Mouse (Mus musculus) midbrain, embryonic 15.5 days (tissue): ENCODE measurements around the gene Cyct. TPM values are rescaled to one million over a fixed set of nuclear protein-coding genes. Genes with fewer than 3 reads are reported as not detected.

Experiments
- ATAC-seq: fragments of 200-750 bp; cut with Nextera tagmentation; replicated peaks from 2 replicates; pipeline ENCODE4 v1.8.0; 2017; ENCODE audit warnings: moderate TSS enrichment
- H3K27ac ChIP-seq: fragments of 300-500 bp; sonication (generic); 2 replicates; pipeline ENCODE4 v1.5.1; 2015; ENCODE audit warnings: mild to moderate bottlenecking, inconsistent platforms
- H3K27me3 ChIP-seq: fragments of 300-500 bp; sonication (generic); replicated peaks from 2 replicates; pipeline ENCODE4 v1.6.1; 2015; ENCODE audit warnings: inconsistent platforms
- H3K36me3 ChIP-seq: fragments of 300-500 bp; sonication (generic); replicated peaks from 2 replicates; pipeline ENCODE4 v1.6.1; 2015; ENCODE audit warnings: inconsistent platforms
- H3K4me1 ChIP-seq: fragments of 300-500 bp; sonication (generic); 2 replicates; pipeline ENCODE4 v1.6.1; 2015; ENCODE audit warnings: inconsistent platforms
- H3K4me2 ChIP-seq: fragments of 300-500 bp; sonication (generic); 2 replicates; pipeline ENCODE4 v1.6.1; 2015; ENCODE audit warnings: inconsistent platforms, mild to moderate bottlenecking, moderate library complexity
- H3K4me3 ChIP-seq: fragments of 300-500 bp; sonication (generic); 2 replicates; pipeline ENCODE4 v1.5.1; 2015; ENCODE audit warnings: mild to moderate bottlenecking, inconsistent platforms
- H3K9ac ChIP-seq: fragments of 300-500 bp; sonication (generic); 2 replicates; pipeline ENCODE4 v1.6.1; 2015; ENCODE audit warnings: mild to moderate bottlenecking, inconsistent platforms
- H3K9me3 ChIP-seq: fragments of 300-500 bp; sonication (generic); 2 replicates; pipeline ENCODE4 v1.6.1; 2016; ENCODE audit warnings: inconsistent platforms
- WGBS: fragments of 180-500 bp; shearing (Covaris S2); methylation state at CpG from one replicate; pipeline ENCODE4 v1.1.7; 2015; ENCODE audit warnings: mixed read lengths; 5-methylcytosine and 5-hydroxymethylcytosine counted together
- microRNA-seq: library from miRNA; unstranded; fragments of <30 nt; microRNA quantifications from one replicate; pipeline ENCODE4, GENCODE M21; 2016
- polyA plus RNA-seq: library from polyadenylated mRNA; unstranded; fragments of >200 nt; fragmentation: Nextera tagmentation; extraction: Ambion mirVana; gene quantifications from 2 replicates; pipeline ENCODE4 v1.2.1, GENCODE M21; 2015

The Cyct gene
- polyA plus RNA-seq, 1 experiment from 2014 or later = 0.27 TPM

DNA sequence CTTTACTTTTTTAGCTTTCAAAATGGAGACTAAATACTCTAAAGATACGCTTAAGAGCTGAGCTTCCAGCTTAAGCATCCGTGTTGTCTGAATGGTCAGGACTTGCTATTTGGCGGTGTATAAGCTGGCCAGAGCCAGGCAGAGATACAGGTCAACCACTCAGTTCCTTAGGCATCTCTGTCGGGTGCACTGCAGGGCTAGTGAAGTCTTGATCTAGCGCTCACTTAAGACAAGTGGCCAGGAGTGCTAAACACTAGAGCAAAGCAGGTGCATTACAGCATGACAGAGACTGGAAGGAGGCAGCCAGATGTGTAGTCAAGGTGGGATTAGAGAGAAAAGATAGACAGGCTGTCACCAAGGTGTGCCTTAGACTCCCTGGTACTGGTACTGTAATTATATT lies 30.2 kb downstream of the Cyct start:
- Histone ChIP-seq H3K36me3 (no peaks in the 10 kb centered on the region), H3K27ac (no peak overlapping the region), H3K4me1 (no peaks in the 10 kb centered on the region), H3K4me3 (no peak overlapping the region), H3K4me2 (no peak overlapping the region), H3K9me3 (no peaks in the 10 kb centered on the region), H3K27me3 (no peaks in the 10 kb centered on the region), H3K9ac (no peak overlapping the region)
- ATAC-seq = no peak
- WGBS = 88% methylated on average over 5 of the region's 5 CpGs

DNA sequence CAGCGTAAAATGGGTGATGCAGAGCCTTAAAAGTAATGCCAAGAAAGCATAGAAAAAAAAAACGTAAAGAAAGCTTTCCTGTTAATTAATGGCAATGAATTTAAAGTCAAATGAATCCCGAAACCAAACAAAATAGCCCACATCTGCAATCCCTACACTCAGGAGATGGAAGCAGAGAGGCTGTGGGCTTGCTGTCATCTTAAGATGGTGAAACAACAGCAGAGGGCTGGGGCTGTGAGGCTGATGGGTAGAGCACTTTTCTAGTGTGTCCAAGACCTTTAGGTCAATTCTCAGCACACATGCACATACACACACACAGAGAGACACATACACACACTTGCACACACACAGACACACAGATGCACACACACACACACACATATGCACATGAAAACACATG lies 34.1 kb downstream of the Cyct start:
- Histone ChIP-seq H3K9ac (no peak overlapping the region), H3K27ac (no peak overlapping the region), H3K36me3 (no peaks in the 10 kb centered on the region), H3K9me3 (no peaks in the 10 kb centered on the region), H3K4me3 (no peak overlapping the region), H3K4me1 (no peaks in the 10 kb centered on the region), H3K4me2 (no peak overlapping the region), H3K27me3 (no peaks in the 10 kb centered on the region)
- ATAC-seq = no peak
- 89% methylated on average over 3 of the region's 3 CpGs for WGBS

DNA sequence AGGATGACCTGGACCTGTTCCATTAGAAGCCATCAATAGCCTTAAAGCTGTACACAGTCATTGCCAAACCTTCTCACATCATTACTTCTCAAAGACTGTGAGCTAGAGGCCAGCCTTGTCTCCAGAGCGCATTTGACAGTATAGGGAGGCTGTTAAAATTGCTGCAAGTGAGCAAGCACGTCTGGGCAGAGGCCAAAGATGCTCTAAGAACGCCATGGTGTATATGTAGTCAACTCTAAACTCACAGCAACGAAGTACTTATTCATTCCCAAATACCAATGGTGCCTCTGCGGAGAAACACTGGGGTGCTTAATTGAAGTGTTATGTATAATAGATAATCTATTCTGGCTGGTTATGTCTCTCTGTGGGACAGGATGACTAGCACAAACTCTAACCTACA lies 35.8 kb downstream of the Cyct start:
- no peak for ATAC-seq
- H3K36me3 ChIP-seq = no peaks in the 10 kb centered on the region

DNA sequence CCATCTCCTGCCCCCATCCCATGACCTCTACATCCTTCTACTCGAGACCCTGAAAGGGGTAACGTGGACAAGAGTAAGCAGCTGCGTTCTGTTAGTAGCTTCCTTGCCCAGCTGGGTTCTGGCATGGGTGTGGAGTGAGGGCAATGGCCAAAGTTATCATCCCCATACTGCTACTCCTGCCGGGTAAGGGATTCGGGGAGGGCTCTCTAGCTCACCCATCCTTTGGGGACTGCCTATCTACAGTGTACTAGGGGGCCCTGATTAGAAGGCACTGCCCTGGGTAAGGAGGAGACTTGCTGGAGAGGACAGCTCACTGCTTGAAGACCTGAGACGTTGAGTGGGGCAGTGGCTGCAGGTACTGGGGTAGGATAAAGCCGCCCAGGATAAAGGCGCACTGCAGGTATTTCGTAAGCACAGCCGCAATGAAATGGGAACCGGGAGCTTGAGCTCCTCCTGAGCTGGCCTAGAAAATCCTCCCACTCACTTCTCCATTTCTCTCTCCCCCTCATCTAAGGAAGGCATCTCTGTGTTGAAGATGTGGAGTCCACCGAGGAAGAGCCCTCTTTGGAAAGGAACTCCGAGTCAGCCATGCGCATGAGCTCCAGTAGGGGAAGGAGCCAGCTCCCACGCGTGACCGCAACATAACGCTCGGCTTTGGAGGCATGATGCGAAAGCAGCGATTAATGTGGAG lies 36.9 kb downstream of the Cyct start:
- no peak overlapping the region for H3K9ac ChIP-seq
- H3K4me3 ChIP-seq = no peak overlapping the region
- H3K27me3 ChIP-seq = no peaks in the 10 kb centered on the region
- H3K27ac ChIP-seq = no peak overlapping the region
- H3K4me1 ChIP-seq = no peaks in the 10 kb centered on the region
- no peak overlapping the region for H3K4me2 ChIP-seq
- H3K36me3 ChIP-seq = no peaks in the 10 kb centered on the region
- no peak for ATAC-seq
- no peaks in the 10 kb centered on the region for H3K9me3 ChIP-seq
- 85% methylated on average over 21 of the region's 21 CpGs for whole genome bisulfite sequencing

More for the DNA sequence above, 35.8 kb downstream of the Cyct start:
- H3K27ac ChIP-seq = no peak overlapping the region
- H3K4me1 ChIP-seq = no peaks in the 10 kb centered on the region
- no peak overlapping the region for H3K9ac ChIP-seq
- no peaks in the 10 kb centered on the region for H3K9me3 ChIP-seq
- H3K4me2 ChIP-seq = no peak overlapping the region
- no peak overlapping the region for H3K4me3 ChIP-seq
- no peaks in the 10 kb centered on the region for H3K27me3 ChIP-seq
- WGBS = 86% methylated on average over 5 of the region's 5 CpGs

DNA sequence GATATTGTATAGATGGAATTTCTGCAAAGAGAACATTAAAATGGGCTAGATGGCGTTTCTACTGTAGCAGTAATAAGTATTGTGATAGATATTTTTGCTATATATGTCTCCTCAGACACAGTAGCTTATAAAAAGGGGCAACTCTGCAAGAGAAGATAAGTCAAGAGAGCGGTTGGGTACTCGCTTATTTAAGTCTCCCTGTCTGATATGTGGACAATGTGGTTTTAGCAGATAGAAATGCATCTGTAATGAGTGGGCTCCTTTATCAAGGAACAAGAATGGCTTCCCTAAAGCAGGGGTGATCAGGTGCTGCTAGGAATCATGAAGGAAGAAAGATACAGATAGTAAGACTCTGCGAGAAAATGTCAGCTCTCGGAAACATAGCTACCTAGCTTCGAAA lies 39.9 kb downstream of the Cyct start:
- no peak overlapping the region for H3K27ac ChIP-seq
- H3K4me1 ChIP-seq = no peaks in the 10 kb centered on the region
- H3K4me3 ChIP-seq = no peak overlapping the region
- H3K9ac ChIP-seq = no peak overlapping the region
- no peaks in the 10 kb centered on the region for H3K27me3 ChIP-seq
- no peaks in the 10 kb centered on the region for H3K9me3 ChIP-seq
- no peak overlapping the region for H3K4me2 ChIP-seq
- ATAC-seq = no peak
- H3K36me3 ChIP-seq = no peaks in the 10 kb centered on the region
- WGBS = 86% methylated on average over 6 of the region's 6 CpGs

DNA sequence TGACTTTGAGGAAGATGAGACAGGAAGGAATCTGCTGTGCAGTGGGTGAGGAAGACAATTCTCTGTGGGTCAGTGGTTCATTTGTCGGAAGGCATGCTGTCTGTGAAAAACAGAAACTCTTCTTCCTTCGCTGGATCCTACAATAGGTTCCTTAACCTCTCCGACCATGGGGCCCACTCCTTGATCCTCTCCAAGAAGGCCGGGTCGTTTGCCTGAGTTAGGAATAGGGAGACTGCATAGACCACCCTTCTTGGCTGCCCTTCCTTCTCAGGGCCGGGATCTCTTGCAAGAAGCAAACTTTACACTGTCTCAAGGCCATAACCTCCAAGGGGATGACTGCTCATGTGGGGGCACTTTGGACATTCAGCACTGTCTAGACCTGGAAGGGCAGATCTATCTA lies 41.0 kb downstream of the Cyct start:
- Histone ChIP-seq H3K9ac (no peak overlapping the region), H3K4me3 (no peak overlapping the region), H3K36me3 (no peaks in the 10 kb centered on the region), H3K27me3 (no peaks in the 10 kb centered on the region), H3K4me1 (no peaks in the 10 kb centered on the region), H3K27ac (no peak overlapping the region), H3K9me3 (no peaks in the 10 kb centered on the region), H3K4me2 (no peak overlapping the region)
- 87% methylated on average over 6 of the region's 6 CpGs for whole genome bisulfite sequencing
- no peak for ATAC-seq

Small RNA genes within 50 kb of the gene (microRNA-seq; reads per million reads assigned to microRNA genes)
- gene Gm44337 = not detected

Other genes with a start within 250 kb of the Cyct start
- 0.52 and 0.96 TPM in 2 replicates for gene Pde11a, start 21.7 kb downstream of the Cyct start, polyA plus RNA-seq
- 16.8 and 17.0 TPM in 2 replicates for gene Rbm45, start 9.5 kb upstream of the Cyct start, polyA plus RNA-seq
- 21.8 and 24.7 TPM in 2 replicates for gene Osbpl6, start 46.1 kb upstream of the Cyct start, polyA plus RNA-seq